Mouse (Mus musculus): ENCODE measurements at regions not wholly inside any gene's neighbourhood (a gene's known extent, or its start where the extent isn't known, plus 50 kb on each side); places are given as distances from the start of the nearest gene placed in this dataset.

DNA sequence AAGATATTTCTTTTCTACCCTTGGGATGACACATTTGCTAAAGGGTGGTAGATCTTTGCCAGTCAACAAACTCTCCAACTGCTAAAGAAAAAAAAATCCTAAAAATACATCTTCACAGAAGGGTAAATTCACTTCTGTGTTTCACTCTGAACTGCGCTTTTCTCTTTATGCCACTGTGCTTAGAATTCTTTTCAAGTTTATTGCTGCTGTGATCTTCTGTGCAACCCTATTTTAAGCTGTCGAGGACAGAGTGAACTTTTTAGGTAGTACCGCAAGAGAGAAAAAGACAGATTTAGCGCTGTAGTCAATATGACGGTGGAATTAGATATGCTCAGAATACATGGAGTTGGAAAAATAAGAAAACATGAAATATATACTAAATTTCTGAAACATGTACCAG is 126.2 kb upstream of the Kcnip4 start:
- TF ChIP-seq CTCF (IDR thresholded peaks at IDR 0.05; ENCODE audit: low read depth, low read length), result no peak
- TF ChIP-seq POLR2A (IDR thresholded peaks at IDR 0.05; ENCODE audit: extremely low read depth, insufficient read depth, low read length), result no peak

Data from liver, adult 2 months (tissue).